Mouse (Mus musculus) intestine, embryonic 15.5 days (tissue): ENCODE measurements around the gene Mab21l3. TPM values are rescaled to one million over a fixed set of nuclear protein-coding genes. Genes with fewer than 3 reads are reported as not detected.

Source experiments
- ATAC-seq: fragments of 200-750 bp; cut with Nextera tagmentation; 2 replicates; pipeline ENCODE4 v1.8.0; 2017; ENCODE audit warnings: moderate TSS enrichment, moderate library complexity
- H3K27ac ChIP-seq: fragments of 300-500 bp; sonication (generic); 2 replicates; pipeline ENCODE4 v1.5.1; 2015; ENCODE audit warnings: mild to moderate bottlenecking, inconsistent platforms
- H3K27me3 ChIP-seq: fragments of 300-500 bp; sonication (generic); replicated peaks from 2 replicates; pipeline ENCODE4 v1.6.1; 2015; ENCODE audit warnings: inconsistent platforms
- H3K36me3 ChIP-seq: fragments of 300-500 bp; sonication (generic); 2 replicates; pipeline ENCODE4 v1.6.1; 2015; ENCODE audit warnings: inconsistent platforms
- H3K4me1 ChIP-seq: fragments of 300-500 bp; sonication (generic); replicated peaks from 2 replicates; pipeline ENCODE4 v1.6.1; 2015; ENCODE audit warnings: inconsistent platforms
- H3K4me2 ChIP-seq: fragments of 300-500 bp; sonication (generic); replicated peaks from 2 replicates; pipeline ENCODE4 v1.6.1; 2015; ENCODE audit warnings: mild to moderate bottlenecking, inconsistent platforms
- H3K4me3 ChIP-seq: fragments of 300-500 bp; sonication (generic); replicated peaks from 2 replicates; pipeline ENCODE4 v1.5.1; 2015; ENCODE audit warnings: inconsistent platforms
- H3K9ac ChIP-seq: fragments of 300-500 bp; sonication (generic); 2 replicates; pipeline ENCODE4 v1.6.1; 2015; ENCODE audit warnings: inconsistent platforms
- H3K9me3 ChIP-seq: fragments of 300-500 bp; sonication (generic); 2 replicates; pipeline ENCODE4 v1.6.1; 2016; ENCODE audit warnings: inconsistent platforms
- WGBS: fragments of 180-500 bp; shearing (Covaris S2); methylation state at CpG from one replicate; pipeline ENCODE4 v1.1.7; 2015; 5-methylcytosine and 5-hydroxymethylcytosine counted together
- polyA plus RNA-seq: library from polyadenylated mRNA; unstranded; fragments of >200 nt; fragmentation: Nextera tagmentation; extraction: Ambion mirVana; gene quantifications from 2 replicates; pipeline ENCODE4 v1.2.1, GENCODE M21; 2015

Gene Mab21l3
- polyA plus RNA-seq, result 5.8 and 6.4 TPM in 2 replicates

- 78% methylated on average over 5 of the region's 5 CpGs for WGBS
- peak; percentile 50; the same call in 1 of the 2 replicates for ATAC-seq
- no peaks in the 10 kb centered on the region for H3K36me3 ChIP-seq
- H3K27ac ChIP-seq, result no peak within 1 kb of the TSS
- no peaks in the 10 kb centered on the region for H3K4me1 ChIP-seq
- no peaks in the 10 kb centered on the region for H3K27me3 ChIP-seq
- no peaks in the 10 kb centered on the region for H3K9me3 ChIP-seq
- H3K9ac ChIP-seq, result no peak within 1 kb of the TSS
- H3K4me3 ChIP-seq, result no peak within 1 kb of the TSS
- H3K4me2 ChIP-seq, result no peak within 1 kb of the TSS
Observed at GRCm38 (mm10) chr3:101848816-101849215, at the start of gene Mab21l3. TSS of gene Mab21l3 (minus strand) at chr3:101848959.

DNA sequence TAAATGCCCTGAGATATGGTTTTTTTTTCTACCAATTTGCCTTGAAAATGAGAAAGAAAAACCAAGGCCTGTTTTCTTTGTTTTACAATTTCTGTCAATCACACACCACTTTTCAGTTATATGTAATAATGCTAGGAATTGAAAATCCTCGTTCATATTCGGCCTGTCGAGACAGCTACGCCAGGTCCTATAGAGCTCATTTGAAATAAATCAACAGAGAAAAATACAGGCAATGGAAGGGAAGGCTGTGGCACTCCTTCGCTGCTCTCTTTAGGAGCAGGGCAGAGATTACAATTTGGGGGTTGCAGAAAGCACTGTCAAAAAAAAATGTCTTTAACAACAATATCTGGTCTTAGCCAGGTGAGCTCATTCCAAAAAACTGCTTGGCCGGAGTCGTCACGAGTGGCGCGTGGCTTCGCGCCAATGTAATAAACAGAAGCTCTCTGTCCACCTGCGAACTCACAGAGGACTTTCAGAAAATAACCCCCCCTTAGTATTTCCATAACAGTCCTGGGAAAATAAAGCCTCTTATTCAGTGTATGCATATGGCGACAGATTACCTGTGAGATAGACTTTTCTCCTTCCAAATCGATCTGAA lies 48.7 kb upstream of the Mab21l3 start:
- Histone ChIP-seq H3K4me2 (no peak overlapping the region), H3K36me3 (no peaks in the 10 kb centered on the region), H3K4me1 (no peaks in the 10 kb centered on the region), H3K4me3 (no peak overlapping the region), H3K27ac (no peak overlapping the region), H3K9ac (no peak overlapping the region), H3K27me3 (no peaks in the 10 kb centered on the region), H3K9me3 (no peaks in the 10 kb centered on the region)
- no peak for ATAC-seq
- WGBS, result 90% methylated on average over 15 of the region's 15 CpGs

DNA sequence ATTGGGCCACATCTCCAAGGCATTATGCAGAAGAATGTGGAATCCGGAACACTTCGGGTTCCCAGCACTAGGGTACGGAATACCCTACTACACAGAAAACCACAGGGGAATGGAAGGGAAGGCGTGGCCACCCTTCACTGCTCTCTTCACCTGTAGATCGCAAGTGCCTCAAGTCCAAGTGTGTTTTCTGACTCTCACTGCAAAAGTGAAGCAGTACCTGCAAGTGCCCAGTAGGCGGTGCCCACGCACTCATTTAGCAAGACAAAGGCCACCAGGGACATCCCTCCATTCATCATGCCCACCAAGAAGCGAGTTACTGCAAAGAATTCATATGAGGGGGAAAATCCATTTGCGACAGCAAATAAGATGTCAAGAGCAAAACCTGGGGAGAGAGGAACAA lies 48.1 kb upstream of the Mab21l3 start:
- ATAC-seq, result 0 out of 2 replicates have a peak, but pooled peaks have one; percentile 43
- Histone ChIP-seq H3K27ac (no peak overlapping the region), H3K9ac (no peak overlapping the region), H3K4me3 (no peak overlapping the region), H3K9me3 (no peaks in the 10 kb centered on the region), H3K27me3 (no peaks in the 10 kb centered on the region), H3K36me3 (no peaks in the 10 kb centered on the region), H3K4me1 (no peaks in the 10 kb centered on the region), H3K4me2 (no peak overlapping the region)
- 32% methylated on average over 9 of the region's 9 CpGs for WGBS

- Histone ChIP-seq H3K4me2 (no peak overlapping the region), H3K36me3 (no peaks in the 10 kb centered on the region), H3K9ac (no peak overlapping the region), H3K27ac (no peak overlapping the region), H3K27me3 (no peaks in the 10 kb centered on the region), H3K4me1 (no peaks in the 10 kb centered on the region), H3K4me3 (no peak overlapping the region), H3K9me3 (no peaks in the 10 kb centered on the region)
- 81% methylated on average over 7 of the region's 7 CpGs for WGBS
- no peak for ATAC-seq
Observed at GRCm38 (mm10) chr3:101895376-101895910, 46.7 kb upstream of the Mab21l3 start.

- no peak overlapping the region for H3K4me3 ChIP-seq
- no peak overlapping the region for H3K9ac ChIP-seq
- H3K9me3 ChIP-seq, result no peaks in the 10 kb centered on the region
- no peak overlapping the region for H3K4me2 ChIP-seq
- WGBS, result 43% methylated on average over 3 of the region's 3 CpGs
- H3K4me1 ChIP-seq, result no peaks in the 10 kb centered on the region
- no peaks in the 10 kb centered on the region for H3K36me3 ChIP-seq
- 0 out of 2 replicates have a peak, but pooled peaks have one; percentile 56 for ATAC-seq
- H3K27me3 ChIP-seq, result no peaks in the 10 kb centered on the region
- no peak overlapping the region for H3K27ac ChIP-seq
Observed at GRCm38 (mm10) chr3:101885591-101885990, 36.8 kb upstream of the Mab21l3 start.

DNA sequence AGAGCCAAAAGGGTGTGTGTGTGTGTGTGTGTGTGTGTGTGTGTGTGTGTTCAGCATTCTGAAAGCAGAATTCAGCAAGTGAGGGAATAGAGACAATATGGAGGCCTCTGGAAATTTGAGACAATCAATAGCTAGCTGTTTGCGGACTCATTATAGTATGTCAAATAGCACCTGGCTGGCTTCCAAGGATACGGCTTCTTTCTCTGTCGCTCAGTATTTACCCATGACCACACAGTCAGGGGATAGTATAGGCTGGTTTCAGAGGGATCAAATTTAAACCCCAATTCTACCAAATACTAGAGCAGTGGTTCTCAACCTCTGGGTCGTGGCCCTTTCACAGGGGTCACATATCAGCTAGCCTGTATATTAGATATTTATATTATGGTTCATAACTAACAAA lies 36.3 kb upstream of the Mab21l3 start:
- no peaks in the 10 kb centered on the region for H3K36me3 ChIP-seq
- 48% methylated on average over 4 of the region's 4 CpGs for WGBS
- no peak overlapping the region for H3K4me3 ChIP-seq
- ATAC-seq, result peak; percentile 47; the same call in 1 of the 2 replicates
- H3K4me2 ChIP-seq, result no peak overlapping the region
- H3K4me1 ChIP-seq, result no peaks in the 10 kb centered on the region
- H3K9ac ChIP-seq, result no peak overlapping the region
- no peaks in the 10 kb centered on the region for H3K9me3 ChIP-seq
- no peak overlapping the region for H3K27ac ChIP-seq
- no peaks in the 10 kb centered on the region for H3K27me3 ChIP-seq

DNA sequence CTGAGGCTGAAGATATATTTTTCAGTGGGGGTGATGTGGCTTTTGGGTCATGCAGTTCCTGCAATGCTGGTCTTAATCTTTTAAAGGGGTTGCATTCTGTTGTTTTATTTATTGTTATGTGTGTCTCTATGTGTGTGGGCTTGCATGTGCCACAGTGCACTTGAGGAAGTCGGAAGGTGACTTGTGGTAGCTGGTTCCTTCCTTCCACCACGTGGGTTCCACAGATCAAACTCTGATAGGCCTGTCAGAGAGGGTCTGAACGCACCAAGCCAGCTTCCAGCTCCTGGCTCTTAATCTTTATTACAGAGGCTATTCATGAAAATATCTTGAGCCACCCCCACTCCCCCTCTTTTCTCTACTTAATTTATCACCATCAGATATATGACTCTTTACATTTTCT lies 35.1 kb upstream of the Mab21l3 start:
- no peak overlapping the region for H3K9ac ChIP-seq
- H3K4me2 ChIP-seq, result no peak overlapping the region
- H3K27me3 ChIP-seq, result no peaks in the 10 kb centered on the region
- no peaks in the 10 kb centered on the region for H3K36me3 ChIP-seq
- ATAC-seq, result no peak
- H3K4me3 ChIP-seq, result no peak overlapping the region
- no peaks in the 10 kb centered on the region for H3K4me1 ChIP-seq
- 45% methylated on average over 3 of the region's 3 CpGs for WGBS
- H3K27ac ChIP-seq, result no peak overlapping the region
- H3K9me3 ChIP-seq, result no peaks in the 10 kb centered on the region

- H3K4me2 ChIP-seq, result no peak overlapping the region
- no peak; the same call in 1 of the 2 replicates for ATAC-seq
- WGBS, result 30% methylated on average over 9 of the region's 9 CpGs
- no peaks in the 10 kb centered on the region for H3K4me1 ChIP-seq
- no peaks in the 10 kb centered on the region for H3K36me3 ChIP-seq
- H3K9me3 ChIP-seq, result no peaks in the 10 kb centered on the region
- no peak overlapping the region for H3K9ac ChIP-seq
- no peak overlapping the region for H3K4me3 ChIP-seq
- no peak overlapping the region for H3K27ac ChIP-seq
- no peaks in the 10 kb centered on the region for H3K27me3 ChIP-seq
Observed at GRCm38 (mm10) chr3:101881721-101882120, 33.0 kb upstream of the Mab21l3 start.

DNA sequence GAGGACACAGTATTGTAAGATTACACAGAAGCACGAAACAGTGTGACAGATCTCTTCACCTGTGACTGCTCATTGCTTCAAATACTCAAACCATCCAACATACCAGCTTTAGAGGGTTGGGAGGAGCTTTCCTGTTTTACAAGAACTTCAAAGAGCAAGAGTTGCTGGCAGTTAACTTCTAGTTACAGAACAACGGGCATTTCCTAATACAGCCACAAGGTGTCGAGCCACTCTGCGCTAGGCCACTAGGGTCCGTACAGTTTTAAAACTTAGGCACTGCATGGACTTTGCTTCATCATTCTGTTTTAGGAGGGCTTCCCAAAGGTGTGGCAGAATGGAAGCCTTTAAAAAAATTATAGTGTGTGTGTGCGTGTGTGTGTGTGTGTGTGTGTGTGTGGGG lies 32.1 kb upstream of the Mab21l3 start:
- WGBS, result 69% methylated on average over 6 of the region's 6 CpGs
- H3K4me1 ChIP-seq, result no peaks in the 10 kb centered on the region
- no peaks in the 10 kb centered on the region for H3K27me3 ChIP-seq
- no peak overlapping the region for H3K4me2 ChIP-seq
- H3K36me3 ChIP-seq, result no peaks in the 10 kb centered on the region
- no peak overlapping the region for H3K9ac ChIP-seq
- no peak overlapping the region for H3K4me3 ChIP-seq
- no peak overlapping the region for H3K27ac ChIP-seq
- ATAC-seq, result no peak
- no peaks in the 10 kb centered on the region for H3K9me3 ChIP-seq

DNA sequence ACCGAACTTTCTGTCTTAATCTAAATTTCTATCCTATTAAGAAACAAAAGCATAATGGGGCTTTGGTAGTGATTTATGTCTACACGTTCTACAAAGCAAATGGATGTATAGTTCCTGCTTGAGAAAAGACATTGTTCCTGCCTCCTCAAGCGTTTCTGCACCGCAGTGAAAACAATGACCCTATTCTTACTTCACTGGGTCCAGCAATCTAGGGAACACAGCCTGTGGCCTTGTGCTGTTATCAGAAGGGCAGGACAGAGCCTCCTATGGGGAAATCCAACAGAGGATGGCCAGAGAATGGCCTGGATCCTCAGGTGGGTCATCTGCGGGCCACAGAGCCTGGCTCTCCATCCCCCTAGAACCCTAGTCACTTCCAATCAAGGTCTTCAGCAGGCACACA lies 29.4 kb upstream of the Mab21l3 start:
- H3K4me2 ChIP-seq, result no peak overlapping the region
- no peak overlapping the region for H3K9ac ChIP-seq
- 76% methylated on average over 5 of the region's 5 CpGs for WGBS
- no peak for ATAC-seq
- H3K27me3 ChIP-seq, result no peaks in the 10 kb centered on the region
- no peaks in the 10 kb centered on the region for H3K36me3 ChIP-seq
- no peaks in the 10 kb centered on the region for H3K4me1 ChIP-seq
- no peaks in the 10 kb centered on the region for H3K9me3 ChIP-seq
- no peak overlapping the region for H3K4me3 ChIP-seq
- H3K27ac ChIP-seq, result no peak overlapping the region

DNA sequence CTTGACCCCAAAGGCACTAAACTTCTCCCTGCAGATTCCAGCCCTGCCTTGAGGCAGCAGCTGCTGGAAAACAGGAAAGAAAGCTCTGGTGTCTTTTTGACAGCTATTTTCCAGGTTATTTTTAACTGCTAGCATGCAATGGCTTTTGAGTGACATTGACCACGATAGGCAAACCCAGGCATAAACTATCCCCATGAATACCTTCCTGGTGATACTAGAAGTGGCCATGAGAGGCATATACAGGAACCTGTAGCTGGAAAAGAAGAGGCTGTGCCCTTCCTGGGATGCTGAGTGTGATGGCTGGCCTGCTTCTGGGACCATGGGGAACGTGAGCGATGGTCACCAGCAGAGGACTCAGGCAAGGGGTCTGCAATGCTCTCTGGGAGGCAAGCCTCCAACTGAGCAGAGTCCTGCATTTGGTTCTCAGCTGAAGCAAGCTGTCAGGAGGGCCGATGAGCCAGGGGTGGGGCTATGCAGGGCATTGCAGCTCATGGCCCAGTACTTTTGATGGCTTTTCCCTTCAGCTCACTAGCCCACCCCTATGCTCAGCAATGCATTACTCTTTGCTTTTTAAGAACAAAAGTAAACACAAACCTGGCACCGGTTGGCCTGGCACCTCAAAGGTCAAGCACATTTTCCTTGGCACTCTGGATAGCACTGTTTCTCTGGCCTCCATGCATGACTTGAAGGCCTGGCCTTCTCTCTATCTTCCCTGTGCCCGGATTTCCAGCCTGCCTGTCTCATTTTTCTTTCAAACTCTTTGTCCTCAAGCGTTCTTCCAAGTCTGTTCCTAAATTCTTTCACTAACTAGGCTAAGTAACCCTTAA lies 27.9 kb upstream of the Mab21l3 start:
- no peak for ATAC-seq
- Histone ChIP-seq H3K27ac (peak overlapping the region; percentile 13; the same call in 1 of the 2 replicates), H3K27me3 (no peaks in the 10 kb centered on the region), H3K4me3 (no peak overlapping the region), H3K4me1 (no peaks in the 10 kb centered on the region), H3K4me2 (no peak overlapping the region), H3K36me3 (no peaks in the 10 kb centered on the region), H3K9me3 (no peaks in the 10 kb centered on the region), H3K9ac (no peak overlapping the region)
- 67% methylated on average over 7 of the region's 7 CpGs for WGBS

DNA sequence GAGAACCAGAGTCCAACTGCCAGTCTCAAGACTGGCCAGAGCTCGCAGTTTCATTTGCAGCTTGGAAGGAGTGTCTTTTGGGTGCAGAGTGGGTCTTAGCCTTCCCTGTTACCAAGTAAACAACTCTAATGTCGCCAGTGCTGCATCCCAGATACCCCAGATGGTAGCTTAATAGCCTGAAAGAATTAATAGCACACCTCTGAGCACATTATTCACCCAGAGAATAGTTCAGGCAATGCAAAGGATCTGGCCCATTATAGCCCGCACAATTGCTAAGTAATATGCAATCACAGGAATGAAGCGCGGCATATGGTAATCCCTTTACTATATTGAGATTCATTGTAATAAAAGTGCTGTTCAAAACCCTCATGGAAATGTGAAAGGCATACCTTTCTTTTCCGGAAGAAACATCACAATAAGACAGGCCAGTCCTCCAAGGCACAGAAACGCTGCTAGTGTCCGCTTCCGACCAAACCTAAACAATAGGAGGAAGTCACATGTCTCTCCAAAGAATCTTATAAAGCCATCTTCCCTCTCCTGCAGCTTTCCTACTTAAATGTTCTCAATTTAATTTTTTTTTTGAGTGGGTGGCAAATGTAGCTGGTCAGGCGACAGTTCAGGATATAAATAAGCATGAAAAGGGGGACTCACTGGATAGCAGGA lies 26.6 kb upstream of the Mab21l3 start:
- 0 out of 2 replicates have a peak overlapping the region, but pooled peaks have one; percentile 11 for H3K27ac ChIP-seq
- no peaks in the 10 kb centered on the region for H3K36me3 ChIP-seq
- no peaks in the 10 kb centered on the region for H3K27me3 ChIP-seq
- H3K4me2 ChIP-seq, result no peak overlapping the region
- no peak for ATAC-seq
- H3K9ac ChIP-seq, result no peak overlapping the region
- no peaks in the 10 kb centered on the region for H3K4me1 ChIP-seq
- H3K4me3 ChIP-seq, result no peak overlapping the region
- no peaks in the 10 kb centered on the region for H3K9me3 ChIP-seq
- WGBS, result 68% methylated on average over 10 of the region's 10 CpGs
